Mouse (Mus musculus) myocyte (in vitro differentiated cells): ENCODE data around the gene C730034F03Rik.

Experiments used
- E2F4 ChIP-seq: IDR thresholded peaks from one replicate; pipeline ENCODE4 v1.6.1; 2011; ENCODE audit warnings: mild to moderate bottlenecking, control low read depth, moderate library complexity; ENCODE audit not compliant: insufficient read depth
- MAX ChIP-seq: IDR thresholded peaks from one replicate; pipeline ENCODE4 v1.6.1; 2011; ENCODE audit warnings: low read depth, mild to moderate bottlenecking, control low read depth
- MYOG ChIP-seq, 3 experiments: IDR thresholded peaks; one replicate each; pipeline ENCODE4 v1.6.1; 2011; ENCODE audit warnings: control low read depth in 2 of 3, low read depth in 2 of 3, mild to moderate bottlenecking in 2 of 3; ENCODE audit not compliant: insufficient read length in 2 of 3, control insufficient read depth in 1 of 3, insufficient read depth in 1 of 3
- POLR2A ChIP-seq: IDR thresholded peaks from one replicate; pipeline ENCODE4 v1.6.1; 2011; ENCODE audit warnings: low read depth, mild to moderate bottlenecking, control low read depth, moderate library complexity; ENCODE audit not compliant: insufficient read length
- TCF12 ChIP-seq: IDR thresholded peaks from one replicate; pipeline ENCODE4 v1.6.1; 2011; ENCODE audit warnings: mild to moderate bottlenecking, control low read depth; ENCODE audit not compliant: poor library complexity, insufficient read depth, severe bottlenecking

GRCm38 (mm10) chr15:89478622-89479021 lies 49.2 kb downstream of the C730034F03Rik start:
- TF ChIP-seq MYOG (IDR thresholded peaks at IDR 0.05; ENCODE audit: control insufficient read depth in 1 of 3, insufficient read depth in 1 of 3, insufficient read length in 2 of 3, low read depth in 2 of 3), result no peak
- TF ChIP-seq E2F4, result no peak
- no peak for TF ChIP-seq POLR2A
- TF ChIP-seq MAX, result no peak
- TF ChIP-seq TCF12, result no peak
